Mouse (Mus musculus) kidney, adult 2 months (tissue): ENCODE measurements at regions not wholly inside any gene's neighbourhood (a gene's known extent, or its start where the extent isn't known, plus 50 kb on each side); places are given as distances from the start of the nearest gene placed in this dataset.

Experiments used
- DNase-seq: peaks from one replicate; pipeline ENCODE4 v3.0.0; 2021
- H3K27ac ChIP-seq: fragments of 200-500 bp; 2 replicates; pipeline ENCODE4 v1.5.1; 2012; ENCODE audit warnings: low read depth, low read length, control low read depth, inconsistent platforms; ENCODE audit not compliant: insufficient read depth
- H3K27me3 ChIP-seq: fragments of 200-500 bp; replicated peaks from 2 replicates; pipeline ENCODE4 v1.6.1; 2012; ENCODE audit warnings: mild to moderate bottlenecking, moderate library complexity, low read length, inconsistent platforms; ENCODE audit not compliant: control insufficient read depth, insufficient read depth
- H3K36me3 ChIP-seq: fragments of 200-500 bp; 2 replicates; pipeline ENCODE4 v1.6.1; 2012; ENCODE audit warnings: mild to moderate bottlenecking, moderate library complexity, low read length, inconsistent platforms; ENCODE audit not compliant: control insufficient read depth, insufficient read depth
- H3K4me1 ChIP-seq: fragments of 200-500 bp; 2 replicates; pipeline ENCODE4 v1.6.1; 2011; ENCODE audit warnings: low read length; ENCODE audit not compliant: control insufficient read depth, insufficient read depth
- H3K4me3 ChIP-seq: fragments of 200-500 bp; 2 replicates; pipeline ENCODE4 v1.5.1; 2011; ENCODE audit warnings: mild to moderate bottlenecking, low read depth, low read length, control low read depth; ENCODE audit not compliant: insufficient read depth
- CTCF ChIP-seq: fragments of 200-500 bp; conservative IDR thresholded peaks from 2 replicates; pipeline ENCODE4 v1.5.1; 2011; ENCODE audit warnings: low read depth, mild to moderate bottlenecking, control low read depth, low read length, moderate library complexity, mixed read lengths; ENCODE audit not compliant: insufficient read depth, insufficient read length
- POLR2A ChIP-seq: fragments of 200-500 bp; IDR thresholded peaks from one replicate; pipeline ENCODE4 v1.6.1; 2011; ENCODE audit warnings: low read depth, low read length, control low read depth
- WGBS: fragments of 180-500 bp; shearing (Covaris S2); methylation state at CpG from one replicate; pipeline ENCODE4 v1.1.7; 2018; 5-methylcytosine and 5-hydroxymethylcytosine counted together

DNA sequence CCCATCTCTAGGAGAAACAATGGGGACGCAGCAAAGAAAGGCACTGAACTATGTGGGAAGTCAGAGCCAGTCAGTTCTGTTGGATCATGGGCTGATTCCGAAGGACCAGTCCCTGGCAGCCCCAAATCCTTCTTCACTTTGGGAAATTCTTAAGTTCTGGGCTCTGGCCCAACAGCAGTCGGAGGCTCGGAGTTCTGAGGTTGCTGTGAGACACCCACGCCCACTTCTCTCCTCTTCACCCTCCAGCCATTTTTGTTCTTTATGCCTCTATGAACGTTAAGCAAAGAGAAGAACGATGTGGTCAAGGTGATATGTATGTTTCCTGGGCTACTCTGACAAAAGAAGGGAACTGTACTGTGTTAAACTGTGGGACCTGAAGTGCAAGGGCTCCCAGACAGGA, 84.0 kb upstream of the C1qtnf3 start:
- TF ChIP-seq POLR2A (no peak), CTCF (no peak)
- WGBS = 79% methylated on average over 7 of the region's 7 CpGs
- Histone ChIP-seq H3K4me1 (peaks cover 2% of the 10 kb centered on the region; the same call in 1 of the 2 replicates), H3K4me3 (no peak overlapping the region), H3K27me3 (no peaks in the 10 kb centered on the region), H3K36me3 (no peaks in the 10 kb centered on the region), H3K27ac (no peak overlapping the region)
- no peak for DNase-seq

DNA sequence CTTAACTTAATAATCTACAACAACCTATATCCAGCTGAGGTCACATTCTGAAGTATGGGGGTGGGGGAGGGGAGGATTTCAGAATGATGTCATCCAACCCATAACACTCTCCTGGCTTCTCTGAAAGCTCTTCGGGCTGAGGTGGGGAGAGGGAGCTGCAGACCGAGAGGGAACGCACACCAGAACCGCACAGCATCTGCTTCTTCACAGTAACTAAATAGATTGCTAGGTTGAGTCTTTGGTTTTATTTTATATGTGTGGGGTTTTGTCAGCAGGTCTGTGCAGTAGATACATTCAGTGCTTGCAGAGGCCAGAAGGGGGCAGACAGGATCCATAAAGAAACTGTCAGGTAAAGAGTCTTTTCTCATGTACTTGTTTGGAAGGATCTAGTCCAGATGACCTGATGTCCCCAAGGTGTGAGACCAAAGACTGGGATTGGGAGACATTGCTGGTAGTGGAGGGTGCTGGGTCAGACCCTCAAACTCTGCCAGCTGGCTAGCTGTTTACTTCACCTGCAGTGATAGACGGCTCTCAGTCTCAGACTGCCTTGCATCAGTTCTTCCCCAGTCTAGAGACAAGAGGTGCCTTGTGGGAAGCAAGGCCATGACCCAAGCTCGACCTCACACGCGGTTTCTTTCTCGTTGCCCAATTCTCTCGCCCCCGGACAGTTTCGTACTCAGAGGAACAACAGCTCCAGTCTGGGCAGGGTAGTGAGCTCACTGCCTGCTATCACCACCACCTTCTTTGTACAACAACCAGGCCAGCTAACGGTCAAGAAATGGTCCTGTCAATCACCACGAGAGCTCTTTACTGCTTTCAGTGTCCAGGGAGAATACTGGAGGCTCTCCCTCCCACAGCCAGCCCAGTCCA, 83.2 kb upstream of the C1qtnf3 start:
- DNase-seq = peak; percentile 65
- Histone ChIP-seq H3K4me1 (peaks cover 2% of the 10 kb centered on the region; the same call in 1 of the 2 replicates), H3K36me3 (no peaks in the 10 kb centered on the region), H3K4me3 (no peak overlapping the region), H3K27ac (no peak overlapping the region), H3K27me3 (no peaks in the 10 kb centered on the region)
- WGBS = 74% methylated on average over 14 of the region's 14 CpGs
- TF ChIP-seq CTCF = peak; percentile 63
- no peak for TF ChIP-seq POLR2A

GRCm38 (mm10) chr15:10869879-10870278, 82.3 kb upstream of the C1qtnf3 start:
- H3K27me3 ChIP-seq = no peaks in the 10 kb centered on the region
- no peak overlapping the region for H3K4me3 ChIP-seq
- no peak overlapping the region for H3K27ac ChIP-seq
- DNase-seq = peak; percentile 69
- peaks cover 2% of the 10 kb centered on the region; the same call in 1 of the 2 replicates for H3K4me1 ChIP-seq
- WGBS = 58% methylated on average over 13 of the region's 13 CpGs
- H3K36me3 ChIP-seq = no peaks in the 10 kb centered on the region
- TF ChIP-seq CTCF (no peak), POLR2A (no peak)

- Histone ChIP-seq H3K27ac (no peak overlapping the region), H3K4me3 (peak overlapping the region; percentile 16; the same call in 1 of the 2 replicates), H3K36me3 (no peaks in the 10 kb centered on the region), H3K27me3 (no peaks in the 10 kb centered on the region), H3K4me1 (peaks cover 6% of the 10 kb centered on the region)
- peak; percentile 40 for DNase-seq
- 9% methylated on average over 13 of the region's 13 CpGs for WGBS
- no peak for TF ChIP-seq POLR2A
- TF ChIP-seq CTCF = peak; percentile 70
These were observed 79.7 kb upstream of the C1qtnf3 start for GRCm38 (mm10) chr15:10872322-10872967.

- H3K36me3 ChIP-seq = no peaks in the 10 kb centered on the region
- DNase-seq = peak; percentile 74
- H3K4me3 ChIP-seq = no peak overlapping the region
- no peak for TF ChIP-seq POLR2A
- no peak for TF ChIP-seq CTCF
- H3K27me3 ChIP-seq = no peaks in the 10 kb centered on the region
- 9% methylated on average over 5 of the region's 5 CpGs for WGBS
- H3K4me1 ChIP-seq = peaks cover 6% of the 10 kb centered on the region
- H3K27ac ChIP-seq = no peak overlapping the region
These were observed 75.8 kb upstream of the C1qtnf3 start for GRCm38 (mm10) chr15:10876328-10876727.

DNA sequence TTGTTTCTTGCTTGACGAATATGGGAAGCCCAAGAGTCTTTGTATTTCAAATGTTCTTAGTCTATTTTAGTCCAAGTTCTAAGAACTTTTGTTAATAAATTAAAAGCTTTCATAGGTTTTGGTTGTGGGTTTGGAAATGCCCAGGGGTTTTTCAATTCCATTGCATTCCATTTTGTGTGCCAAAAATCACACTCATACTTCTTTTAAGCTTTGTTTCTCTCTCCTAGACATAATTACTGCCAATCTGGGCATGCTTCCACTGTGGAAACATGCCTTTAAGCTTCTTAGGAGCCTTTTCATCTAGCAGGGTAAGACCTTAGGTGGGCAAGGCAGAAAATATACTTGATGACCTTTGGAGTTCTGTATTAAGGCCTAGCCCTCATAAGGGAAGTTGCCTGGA, 70.4 kb upstream of the C1qtnf3 start:
- no peaks in the 10 kb centered on the region for H3K4me1 ChIP-seq

DNA sequence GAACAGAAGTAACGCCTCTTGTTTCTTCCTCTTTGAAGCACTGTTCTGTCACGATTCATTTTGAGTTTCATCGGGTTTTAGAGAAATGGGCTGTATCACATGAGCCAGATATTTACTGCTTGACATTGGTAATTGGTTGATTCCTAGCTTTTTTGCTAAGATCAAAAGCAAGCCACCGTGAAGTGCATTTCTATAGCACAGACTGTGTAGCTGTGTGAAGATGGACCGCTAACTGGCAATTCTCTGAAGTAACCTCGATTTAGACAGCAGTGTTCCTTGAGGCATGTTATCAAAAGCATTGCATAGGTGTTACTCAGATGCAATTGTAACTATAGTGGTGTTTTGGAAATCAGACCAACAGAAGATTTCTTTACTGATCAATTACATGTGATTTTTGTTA, 64.1 kb upstream of the C1qtnf3 start:
- no peak overlapping the region for H3K4me3 ChIP-seq
- H3K27me3 ChIP-seq = no peaks in the 10 kb centered on the region
- H3K36me3 ChIP-seq = no peaks in the 10 kb centered on the region
- peaks cover 16% of the 10 kb centered on the region for H3K4me1 ChIP-seq
- TF ChIP-seq POLR2A (no peak), CTCF (no peak)
- no peak overlapping the region for H3K27ac ChIP-seq
- 92% methylated on average over 6 of the region's 6 CpGs for WGBS
- no peak for DNase-seq

More for the DNA sequence above, 70.4 kb upstream of the C1qtnf3 start:
- no peak for DNase-seq
- no peaks in the 10 kb centered on the region for H3K27me3 ChIP-seq
- H3K36me3 ChIP-seq = no peaks in the 10 kb centered on the region
- H3K4me3 ChIP-seq = no peak overlapping the region
- 45% methylated on average over 1 of the region's 1 CpGs for WGBS
- TF ChIP-seq POLR2A (no peak), CTCF (no peak)
- no peak overlapping the region for H3K27ac ChIP-seq
